Mouse (Mus musculus): Measurements from ENCODE around the gene Syt16.

The Syt16 gene

GRCm38 (mm10) chr12:74316989-74317759 is 319.7 kb downstream of the Syt16 start:
- peak; percentile 91 to 92 for DNase-seq

GRCm38 (mm10) chr12:74320318-74320717 is 322.9 kb downstream of the Syt16 start:
- peak; percentile 86 to 90 for DNase-seq

GRCm38 (mm10) chr12:74321981-74322380 is 324.5 kb downstream of the Syt16 start:
- DNase-seq = no peak

Data from cerebellum, postnatal 10 days (tissue).